In genomic region chr2:158477640-158478039, GRCm38 (mm10) we compare ENCODE assay signal across 51 mouse cellular contexts. TPM values are rescaled to one million over a fixed set of nuclear protein-coding genes. Genes with fewer than 3 reads are reported as not detected.
"Had no signal": no experiment of that assay in that cellular context is flagged by ENCODE, and none has a peak within 500 bp of the region (broad histone marks: within the 10 kb centered on the region; RNA-seq: fewer than 3 reads in every experiment).

No protein-coding gene starts in this region.

- ATAC-seq: hindbrain, embryonic 16.5 days; hindbrain, postnatal 0 days; inflammation-experienced regulatory T-cells, adult 6 months; intestine, embryonic 15.5 days; intestine, embryonic 16.5 days; intestine, postnatal 0 days had no signal

- H3K27ac ChIP-seq: heart, embryonic 13.5 days; heart, embryonic 15.5 days; hindbrain, embryonic 10.5 days; hindbrain, embryonic 12.5 days; hindbrain, embryonic 13.5 days; hindbrain, embryonic 14.5 days; hindbrain, embryonic 15.5 days; hindbrain, postnatal 0 days; intestine, embryonic 15.5 days; kidney, embryonic 15.5 days; kidney, postnatal 0 days; layer of hippocampus, adult 2 months; left cerebral cortex, adult 2 months had no signal

- H3K4me3 ChIP-seq: heart, embryonic 12.5 days; heart, embryonic 13.5 days; heart, embryonic 15.5 days; hindbrain, embryonic 10.5 days; hindbrain, embryonic 12.5 days; hindbrain, embryonic 13.5 days; hindbrain, embryonic 15.5 days; intestine, embryonic 15.5 days; kidney, embryonic 15.5 days; layer of hippocampus, adult 2 months; left cerebral cortex, adult 2 months had no signal

- DNase-seq: heart, postnatal 10 days; heart, postnatal 14 days; heart, postnatal 36 days; kidney, adult 11 months; kidney, adult 18-20 months; kidney, adult 2 months; kidney, adult 8-10 months; kidney, adult 9 months; kidney, postnatal 10 days; kidney, postnatal 14 days; kidney, postnatal 25 days; kidney, postnatal 36 days; kidney, postnatal 4 days; layer of hippocampus, adult 9-11 months; layer of hippocampus, postnatal 36 days had no signal

- H3K9ac ChIP-seq: heart, embryonic 12.5 days; heart, embryonic 13.5 days; heart, embryonic 15.5 days; hindbrain, embryonic 12.5 days; hindbrain, embryonic 13.5 days; hindbrain, embryonic 14.5 days; hindbrain, embryonic 15.5 days; intestine, embryonic 15.5 days; kidney, embryonic 15.5 days had no signal

- H3K27me3 ChIP-seq: heart, embryonic 12.5 days; heart, embryonic 13.5 days; heart, embryonic 15.5 days; hindbrain, embryonic 12.5 days; hindbrain, embryonic 13.5 days; hindbrain, embryonic 15.5 days; intestine, embryonic 15.5 days; kidney, embryonic 15.5 days had no signal

- H3K4me2 ChIP-seq: heart, embryonic 11.5 days; heart, embryonic 12.5 days; heart, embryonic 13.5 days; heart, embryonic 15.5 days; hindbrain, embryonic 12.5 days; hindbrain, embryonic 13.5 days; hindbrain, embryonic 14.5 days; hindbrain, embryonic 15.5 days; intestine, embryonic 15.5 days; kidney, embryonic 15.5 days had no signal

- H3K9me3 ChIP-seq: heart, embryonic 12.5 days; heart, embryonic 13.5 days; heart, embryonic 15.5 days; hindbrain, embryonic 10.5 days; hindbrain, embryonic 12.5 days; hindbrain, embryonic 13.5 days; hindbrain, embryonic 15.5 days; intestine, embryonic 15.5 days; kidney, embryonic 15.5 days had no signal

- H3K4me1 ChIP-seq: heart, embryonic 12.5 days; heart, embryonic 13.5 days; heart, embryonic 15.5 days; hindbrain, embryonic 10.5 days; hindbrain, embryonic 12.5 days; hindbrain, embryonic 13.5 days; hindbrain, embryonic 15.5 days; intestine, embryonic 15.5 days; kidney, embryonic 15.5 days had no signal

RNA-seq across cellular contexts. Expression of gene Adig, which starts 24.8 kb away (rescaled TPM):
- total RNA-seq: hematopoietic stem cell, adult 5-6 weeks; hindbrain, postnatal 0 days; layer of hippocampus, adult 18-20 months; layer of hippocampus, adult 2 months; layer of hippocampus, adult 8-10 months; layer of hippocampus, postnatal 10 days; layer of hippocampus, postnatal 14 days; layer of hippocampus, postnatal 25 days; layer of hippocampus, postnatal 36 days; left cerebral cortex, adult 18-20 months; left cerebral cortex, adult 2 months; left cerebral cortex, adult 8-10 months had no signal
- polyA plus RNA-seq: heart, embryonic 11.5 days; heart, embryonic 12.5 days; heart, embryonic 13.5 days; heart, embryonic 14.5 days; heart, embryonic 15.5 days; heart, embryonic 16.5 days; heart, postnatal 0 days; hindbrain, embryonic 10.5 days; hindbrain, embryonic 11.5 days; hindbrain, embryonic 12.5 days; hindbrain, embryonic 13.5 days; hindbrain, embryonic 14.5 days; hindbrain, embryonic 15.5 days; hindbrain, embryonic 16.5 days; hindbrain, postnatal 0 days; inflammation-experienced regulatory T-cells, adult 6 months; intestine, embryonic 14.5 days; intestine, embryonic 15.5 days; intestine, embryonic 16.5 days; intestine, postnatal 0 days; kidney, embryonic 14.5 days; kidney, embryonic 15.5 days; kidney, embryonic 16.5 days; kidney, postnatal 0 days had no signal

RNA-seq across cellular contexts. Expression of gene Arhgap40, which starts 35.0 kb away (rescaled TPM):
- total RNA-seq: heart, postnatal 10 days; heart, postnatal 25 days; heart, postnatal 36 days; hematopoietic stem cell, adult 5-6 weeks; layer of hippocampus, adult 18-20 months; layer of hippocampus, adult 2 months; layer of hippocampus, postnatal 25 days; layer of hippocampus, postnatal 36 days; left cerebral cortex, adult 18-20 months had no signal
- polyA plus RNA-seq: heart, embryonic 11.5 days; heart, embryonic 13.5 days; heart, embryonic 15.5 days; heart, embryonic 16.5 days; heart, postnatal 0 days; inflammation-experienced regulatory T-cells, adult 6 months; intestine, postnatal 0 days; large intestine, adult 2 months had no signal
